Mouse (Mus musculus) liver, embryonic 11.5 days (tissue): ENCODE measurements around the gene Pld1. TPM values are rescaled to one million over a fixed set of nuclear protein-coding genes. Genes with fewer than 3 reads are reported as not detected.

ENCODE experiments used
- ATAC-seq: fragments of 200-750 bp; cut with Nextera tagmentation; replicated peaks from 2 replicates; pipeline ENCODE4 v1.8.0; 2017; ENCODE audit warnings: moderate number of reproducible peaks, mild to moderate bottlenecking, moderate TSS enrichment, moderate library complexity; ENCODE audit not compliant: low FRiP score
- DNase-seq: peaks from one replicate; pipeline ENCODE4 v3.0.0-alpha.2; 2017; ENCODE audit warnings: low spot score
- H3K27ac ChIP-seq: fragments of 300-500 bp; sonication (generic); 2 replicates; pipeline ENCODE4 v1.5.1; 2014; ENCODE audit warnings: mild to moderate bottlenecking, low read depth, low read length, control low read depth
- H3K27me3 ChIP-seq: fragments of 300-500 bp; sonication (generic); replicated peaks from 2 replicates; pipeline ENCODE4 v1.6.1; 2014; ENCODE audit warnings: low read length, mixed read lengths; ENCODE audit not compliant: control insufficient read depth, insufficient read depth
- H3K36me3 ChIP-seq: fragments of 300-500 bp; sonication (generic); 2 replicates; pipeline ENCODE4 v1.6.1; 2014; ENCODE audit warnings: mild to moderate bottlenecking, low read length, moderate library complexity, mixed read lengths; ENCODE audit not compliant: control insufficient read depth, insufficient read depth
- H3K4me1 ChIP-seq: fragments of 300-500 bp; sonication (generic); replicated peaks from 2 replicates; pipeline ENCODE4 v1.6.1; 2014; ENCODE audit warnings: low read length, mixed read lengths; ENCODE audit not compliant: control insufficient read depth, insufficient read depth
- H3K4me2 ChIP-seq: fragments of 300-500 bp; sonication (generic); 2 replicates; pipeline ENCODE4 v1.6.1; 2014; ENCODE audit warnings: mild to moderate bottlenecking, control low read depth, moderate library complexity
- H3K4me3 ChIP-seq: fragments of 300-500 bp; sonication (generic); 2 replicates; pipeline ENCODE4 v1.5.1; 2014; ENCODE audit warnings: low read depth, low read length, control low read depth
- H3K9ac ChIP-seq: fragments of 300-500 bp; sonication (generic); 2 replicates; pipeline ENCODE4 v1.6.1; 2014; ENCODE audit warnings: low read depth, low read length, control low read depth
- H3K9me3 ChIP-seq: fragments of 300-500 bp; sonication (generic); 2 replicates; pipeline ENCODE4 v1.6.1; 2016; ENCODE audit warnings: low read length, inconsistent platforms, mixed read lengths; ENCODE audit not compliant: control insufficient read depth
- WGBS: fragments of 180-500 bp; shearing (Covaris S2); extraction: QIAGEN DNeasy Blood & Tissue Kit; methylation state at CpG from one replicate; pipeline ENCODE4 v1.1.7; 2014; 5-methylcytosine and 5-hydroxymethylcytosine counted together
- polyA plus RNA-seq: library from polyadenylated mRNA; unstranded; fragments of >200 nt; fragmentation: Nextera tagmentation; extraction: Ambion mirVana; gene quantifications from 2 replicates; pipeline ENCODE4 v1.2.1, GENCODE M21; 2014

The Pld1 gene
- polyA plus RNA-seq, 1 experiment from 2014 or later: 4.9 TPM

- H3K27ac ChIP-seq: no peak overlapping the region
- no peaks in the 10 kb centered on the region for H3K9me3 ChIP-seq
- WGBS: 85% methylated on average over 2 of the region's 2 CpGs
Observed at GRCm38 (mm10) chr3:28020404-28020803, 81.9 kb downstream of the Pld1 start.

GRCm38 (mm10) chr3:28022191-28022590 lies 83.7 kb downstream of the Pld1 start:
- Histone ChIP-seq H3K9ac (no peak overlapping the region), H3K27me3 (no peaks in the 10 kb centered on the region), H3K36me3 (no peaks in the 10 kb centered on the region), H3K27ac (no peak overlapping the region), H3K9me3 (no peaks in the 10 kb centered on the region), H3K4me1 (no peaks in the 10 kb centered on the region), H3K4me2 (no peak overlapping the region), H3K4me3 (no peak overlapping the region)
- ATAC-seq (no peak), DNase-seq (no peak)
- WGBS: 79% methylated on average over 5 of the region's 5 CpGs

More at GRCm38 (mm10) chr3:28020404-28020803, 81.9 kb downstream of the Pld1 start:
- no peaks in the 10 kb centered on the region for H3K36me3 ChIP-seq
- H3K4me1 ChIP-seq: no peaks in the 10 kb centered on the region
- no peak overlapping the region for H3K4me2 ChIP-seq
- no peak for ATAC-seq
- H3K4me3 ChIP-seq: no peak overlapping the region
- DNase-seq: no peak
- H3K9ac ChIP-seq: no peak overlapping the region
- H3K27me3 ChIP-seq: no peaks in the 10 kb centered on the region

- ATAC-seq: peak; percentile 64
- H3K4me2 ChIP-seq: no peak overlapping the region
- H3K9ac ChIP-seq: no peak overlapping the region
- 0 out of 2 replicates have a peak overlapping the region, but pooled peaks have one; percentile 22 for H3K27ac ChIP-seq
- H3K9me3 ChIP-seq: no peaks in the 10 kb centered on the region
- no peak for DNase-seq
- no peaks in the 10 kb centered on the region for H3K27me3 ChIP-seq
- H3K4me1 ChIP-seq: 0 out of 2 replicates have a peak, but pooled peaks cover 3% of the 10 kb centered on the region
- H3K4me3 ChIP-seq: no peak overlapping the region
- 42% methylated on average over 3 of the region's 3 CpGs for WGBS
- no peaks in the 10 kb centered on the region for H3K36me3 ChIP-seq
Observed at GRCm38 (mm10) chr3:28026876-28027275, 88.4 kb downstream of the Pld1 start.

GRCm38 (mm10) chr3:28028456-28028855 lies 90.0 kb downstream of the Pld1 start:
- Histone ChIP-seq H3K27ac (no peak overlapping the region), H3K27me3 (no peaks in the 10 kb centered on the region), H3K36me3 (no peaks in the 10 kb centered on the region), H3K9me3 (no peaks in the 10 kb centered on the region), H3K4me3 (no peak overlapping the region), H3K9ac (no peak overlapping the region), H3K4me1 (0 out of 2 replicates have a peak, but pooled peaks cover 3% of the 10 kb centered on the region), H3K4me2 (no peak overlapping the region)
- no peak for ATAC-seq
- no peak for DNase-seq
- 83% methylated on average over 10 of the region's 10 CpGs for WGBS

- H3K4me1 ChIP-seq: 0 out of 2 replicates have a peak, but pooled peaks cover 3% of the 10 kb centered on the region
- WGBS: 90% methylated on average over 5 of the region's 5 CpGs
- H3K4me2 ChIP-seq: no peak overlapping the region
- H3K27ac ChIP-seq: no peak overlapping the region
- H3K4me3 ChIP-seq: no peak overlapping the region
- H3K36me3 ChIP-seq: no peaks in the 10 kb centered on the region
- DNase-seq: no peak
- no peak overlapping the region for H3K9ac ChIP-seq
- ATAC-seq: no peak
- H3K9me3 ChIP-seq: no peaks in the 10 kb centered on the region
- no peaks in the 10 kb centered on the region for H3K27me3 ChIP-seq
Observed at GRCm38 (mm10) chr3:28030860-28031259, 92.4 kb downstream of the Pld1 start.

- Histone ChIP-seq H3K9me3 (no peaks in the 10 kb centered on the region), H3K9ac (no peak overlapping the region), H3K4me1 (0 out of 2 replicates have a peak, but pooled peaks cover 3% of the 10 kb centered on the region), H3K4me3 (no peak overlapping the region), H3K36me3 (no peaks in the 10 kb centered on the region), H3K4me2 (no peak overlapping the region), H3K27me3 (no peaks in the 10 kb centered on the region), H3K27ac (no peak overlapping the region; the same call in 1 of the 2 replicates)
- ATAC-seq (no peak), DNase-seq (no peak)
- WGBS: 46% methylated on average over 7 of the region's 7 CpGs
Observed at GRCm38 (mm10) chr3:28031643-28032243, 93.2 kb downstream of the Pld1 start.

- Histone ChIP-seq H3K4me2 (no peak overlapping the region), H3K4me1 (0 out of 2 replicates have a peak, but pooled peaks cover 3% of the 10 kb centered on the region), H3K9ac (no peak overlapping the region), H3K36me3 (no peaks in the 10 kb centered on the region), H3K4me3 (no peak overlapping the region), H3K27ac (no peak overlapping the region), H3K9me3 (no peaks in the 10 kb centered on the region), H3K27me3 (no peaks in the 10 kb centered on the region)
- WGBS: 85% methylated on average over 3 of the region's 3 CpGs
- no peak for DNase-seq
- no peak for ATAC-seq
Observed at GRCm38 (mm10) chr3:28033898-28034297, 95.4 kb downstream of the Pld1 start.

- no peaks in the 10 kb centered on the region for H3K27me3 ChIP-seq
- H3K9ac ChIP-seq: no peak overlapping the region
- ATAC-seq (no peak), DNase-seq (no peak)
- H3K36me3 ChIP-seq: no peaks in the 10 kb centered on the region
- no peak overlapping the region for H3K4me2 ChIP-seq
- H3K4me1 ChIP-seq: 0 out of 2 replicates have a peak, but pooled peaks cover 3% of the 10 kb centered on the region
- H3K9me3 ChIP-seq: no peaks in the 10 kb centered on the region
- WGBS: 82% methylated on average over 5 of the region's 5 CpGs
- no peak overlapping the region for H3K4me3 ChIP-seq
- no peak overlapping the region for H3K27ac ChIP-seq
Observed at GRCm38 (mm10) chr3:28034707-28035333, 96.3 kb downstream of the Pld1 start.
